In genomic region chr11:78176402-78176862, GRCm38 (mm10) we compare ENCODE assay signal across 7 mouse cellular contexts. TPM values are rescaled to one million over a fixed set of nuclear protein-coding genes. Genes with fewer than 3 reads are reported as not detected.
DNase-seq lines count a peak whose midpoint lies in the region; ATAC-seq lines count a peak whose summit lies in the region.

Gene Nek8, minus strand, starts transcription at chr11:78176675.
Gene Tlcd1, plus strand, starts transcription at chr11:78176711.

- H3K9me3 ChIP-seq in intestine, embryonic 15.5 days: no peaks in the 10 kb centered on the region
- no peaks in the 10 kb centered on the region for H3K9me3 ChIP-seq in limb, embryonic 11.5 days (ENCODE audit: control insufficient read depth, low read length)
- no peaks in the 10 kb centered on the region for H3K9me3 ChIP-seq in midbrain, embryonic 12.5 days

- no peaks in the 10 kb centered on the region for H3K27me3 ChIP-seq in intestine, embryonic 15.5 days (replicated peaks)
- H3K27me3 ChIP-seq in limb, embryonic 11.5 days (ENCODE audit: control insufficient read depth, insufficient read depth, low read length): no peaks in the 10 kb centered on the region
- peaks cover 7% of the 10 kb centered on the region; the same call in 1 of the 2 replicates for H3K27me3 ChIP-seq in midbrain, embryonic 12.5 days

- H3K4me1 ChIP-seq in intestine, embryonic 15.5 days (replicated peaks): peaks cover 44% of the 10 kb centered on the region
- peaks cover 28% of the 10 kb centered on the region for H3K4me1 ChIP-seq in limb, embryonic 11.5 days (ENCODE audit: control insufficient read depth, insufficient read depth, low read length)
- peaks cover 36% of the 10 kb centered on the region for H3K4me1 ChIP-seq in midbrain, embryonic 12.5 days

- peak; percentile 97 for DNase-seq in adrenal gland, adult 2 months
- peak; percentile 97 for DNase-seq in embryo, embryonic 10.5 days (ENCODE audit: low spot score)
- DNase-seq in gastrocnemius, postnatal 4 days (ENCODE audit: low spot score in 2 of 2): peak; percentile 74 to 90
- peak; percentile 92 for DNase-seq in limb, embryonic 11.5 days (ENCODE audit: low spot score)
- DNase-seq in skeletal muscle tissue, adult 2 months (ENCODE audit: low read depth, low spot score): peak; percentile 73

- H3K4me2 ChIP-seq in intestine, embryonic 15.5 days (replicated peaks): peak within 1 kb of the TSS; percentile 83
- peak within 1 kb of the TSS; percentile 97 for H3K4me2 ChIP-seq in limb, embryonic 11.5 days (ENCODE audit: low read depth, severe bottlenecking)
- H3K4me2 ChIP-seq in midbrain, embryonic 12.5 days (replicated peaks): peak within 1 kb of the TSS; percentile 83

- H3K9ac ChIP-seq in intestine, embryonic 15.5 days: peak within 1 kb of the TSS; percentile 64
- peak within 1 kb of the TSS; percentile 76 for H3K9ac ChIP-seq in limb, embryonic 11.5 days (ENCODE audit: low read length)
- H3K9ac ChIP-seq in midbrain, embryonic 12.5 days (replicated peaks): peak within 1 kb of the TSS; percentile 51

- under 1% methylated on average over 32 of the region's 32 CpGs for whole genome bisulfite sequencing in intestine, embryonic 15.5 days
- WGBS in limb, embryonic 11.5 days: under 1% methylated on average over 32 of the region's 32 CpGs
- WGBS in midbrain, embryonic 12.5 days: under 1% methylated on average over 32 of the region's 32 CpGs

- H3K36me3 ChIP-seq in intestine, embryonic 15.5 days: peaks cover 9% of the 10 kb centered on the region
- H3K36me3 ChIP-seq in limb, embryonic 11.5 days (ENCODE audit: control insufficient read depth, insufficient read depth, low read length): peaks cover 9% of the 10 kb centered on the region
- peaks cover 21% of the 10 kb centered on the region for H3K36me3 ChIP-seq in midbrain, embryonic 12.5 days

- ATAC-seq in intestine, embryonic 15.5 days: peak; percentile 69
- ATAC-seq in limb, embryonic 11.5 days (ENCODE audit: insufficient number of reproducible peaks, low FRiP score, low TSS enrichment, low read depth): peak; percentile 51; the same call in 1 of the 2 replicates
- ATAC-seq in midbrain, embryonic 12.5 days (ENCODE audit: low FRiP score, low read depth): peak; percentile 54

- peak within 1 kb of the TSS; percentile 53 for H3K4me3 ChIP-seq in intestine, embryonic 15.5 days (replicated peaks)
- H3K4me3 ChIP-seq in limb, embryonic 11.5 days (ENCODE audit: low read depth, low read length): peak within 1 kb of the TSS; percentile 59
- H3K4me3 ChIP-seq in midbrain, embryonic 12.5 days: peak within 1 kb of the TSS; percentile 68

- peak within 1 kb of the TSS; percentile 99 for H3K27ac ChIP-seq in intestine, embryonic 15.5 days
- H3K27ac ChIP-seq in limb, embryonic 11.5 days (replicated peaks; ENCODE audit: low read depth, low read length): peak within 1 kb of the TSS; percentile 95; the same call in 1 of the 2 replicates
- H3K27ac ChIP-seq in midbrain, embryonic 12.5 days (replicated peaks): peak within 1 kb of the TSS; percentile 90

RNA-seq across cellular contexts. Expression of gene Nek8, which starts in this region (rescaled TPM):
- total RNA-seq in adrenal gland, adult 2 months (2021): 10 to 100 TPM in 1 of 2 experiments, 1 to 10 TPM in 1; 6.5 to 12.1 TPM
- 26.7 and 30.5 TPM in 2 replicates for polyA plus RNA-seq in adrenal gland, adult 2 months (2012; rRNA removed)
- 1 to 10 TPM; 6.6 to 7.5 TPM for total RNA-seq in gastrocnemius, postnatal 4 days (2021)
- polyA plus RNA-seq in intestine, embryonic 15.5 days (2015; fragmentation: Nextera tagmentation; extraction: Ambion mirVana): 14.4 and 17.1 TPM in 2 replicates
- polyA plus RNA-seq in limb, embryonic 11.5 days (2014; fragmentation: Nextera tagmentation; extraction: Ambion mirVana): 15.0 and 15.5 TPM in 2 replicates
- 8.2 and 9.4 TPM in 2 replicates for polyA plus RNA-seq in midbrain, embryonic 12.5 days (2016; fragmentation: Nextera tagmentation; extraction: Ambion mirVana)

RNA-seq across cellular contexts. Expression of gene Tlcd1, which starts in this region (rescaled TPM):
- total RNA-seq in adrenal gland, adult 2 months (2021): 10 to 100 TPM; 40.4 to 61.5 TPM
- 319 and 423 TPM in 2 replicates for polyA plus RNA-seq in adrenal gland, adult 2 months (2012; rRNA removed)
- 10 to 100 TPM; 12.6 to 16.0 TPM for total RNA-seq in gastrocnemius, postnatal 4 days (2021)
- polyA plus RNA-seq in intestine, embryonic 15.5 days (2015; fragmentation: Nextera tagmentation; extraction: Ambion mirVana): 39.1 and 39.8 TPM in 2 replicates
- polyA plus RNA-seq in limb, embryonic 11.5 days (2014; fragmentation: Nextera tagmentation; extraction: Ambion mirVana): 8.7 and 10.4 TPM in 2 replicates
- 6.0 and 8.0 TPM in 2 replicates for polyA plus RNA-seq in midbrain, embryonic 12.5 days (2016; fragmentation: Nextera tagmentation; extraction: Ambion mirVana)

Comparison
In these comparisons a context has a peak if more than half of its experiments do, and no peak if none do; other contexts are left out.
1. Peak in every context shown above with its lines: DNase-seq, ATAC-seq, H3K4me3 ChIP-seq and H3K27ac ChIP-seq.